Mouse (Mus musculus): ENCODE data around the gene Ahsa2. TPM values are rescaled to one million over a fixed set of nuclear protein-coding genes. Genes with fewer than 3 reads are reported as not detected.
A peak's percentile ranks its signal among the peaks of the same experiment; 100 is the strongest.
"Not testable (repeated sequence)": the region's sequence is repeated elsewhere in the genome, so short reads cannot be mapped to it uniquely, and the experiment has no call there.

The Ahsa2 gene
- polyA plus RNA-seq, 1 experiment from 2014 or later, result 178 TPM

DNA sequence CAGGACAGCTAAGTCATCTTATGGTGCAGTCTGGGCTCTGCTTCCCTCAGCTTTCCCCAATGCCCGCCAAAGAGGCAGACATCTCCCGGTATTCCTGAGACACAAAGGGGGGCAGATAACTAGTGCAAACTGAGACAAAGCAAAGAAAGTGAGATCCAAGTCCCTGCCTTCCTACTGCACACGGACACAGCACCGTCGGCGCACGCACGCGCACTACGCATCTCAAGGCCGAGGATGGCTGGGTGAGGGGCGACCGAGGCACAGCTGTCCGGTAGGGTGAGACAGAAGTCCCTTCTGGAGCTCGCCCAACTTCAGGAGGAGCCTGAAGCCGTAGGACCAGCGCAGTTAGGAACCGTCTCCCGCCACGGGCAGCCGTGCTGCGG is 504 bp downstream of the Ahsa2 start:
- WGBS, result 0% methylated on average over 22 of the region's 22 CpGs
- peak overlapping the region; percentile 79 for H3K4me2 ChIP-seq (ENCODE audit: low read depth, low read length)
- peak; percentile 79 for ATAC-seq (replicated peaks; ENCODE audit: insufficient number of reproducible peaks, low FRiP score, low TSS enrichment, low read depth)

DNA sequence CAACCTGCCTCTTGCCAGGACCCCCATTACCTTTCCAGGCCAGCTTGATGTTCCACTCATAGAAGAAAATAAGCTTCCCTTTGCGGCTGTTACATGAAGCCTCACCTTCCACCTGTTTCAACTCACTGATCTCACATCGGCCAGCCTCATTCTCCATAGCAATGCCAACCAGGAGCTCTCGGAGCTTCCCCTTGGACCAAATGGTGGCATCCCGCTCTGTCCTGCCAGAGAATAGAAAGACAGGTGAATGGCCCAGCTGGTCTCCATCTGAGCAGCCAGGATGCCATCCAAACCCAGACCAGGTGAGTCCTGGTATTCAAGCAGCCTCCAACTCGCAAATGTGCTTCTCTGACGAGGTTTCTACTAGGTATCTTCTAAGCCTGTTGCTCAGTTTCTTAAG is 1.2 kb downstream of the Ahsa2 start:
- H3K9ac ChIP-seq (replicated peaks; ENCODE audit: low read length), result peak overlapping the region; percentile 85
- no peak for DNase-seq (ENCODE audit: low spot score)

More for the DNA sequence above, 504 bp downstream of the Ahsa2 start:
- H3K27me3 ChIP-seq (ENCODE audit: control insufficient read depth, insufficient read depth, low read length), result no peaks in the 10 kb centered on the region
- H3K9ac ChIP-seq (replicated peaks; ENCODE audit: low read length), result peak overlapping the region; percentile 85
- H3K9me3 ChIP-seq (replicated peaks; ENCODE audit: control insufficient read depth, low read length), result no peaks in the 10 kb centered on the region
- peak; percentile 79 for DNase-seq (ENCODE audit: low spot score)
- H3K4me1 ChIP-seq (ENCODE audit: control insufficient read depth, insufficient read depth, low read length), result no peaks in the 10 kb centered on the region; the same call in 1 of the 2 replicates
- peaks cover 11% of the 10 kb centered on the region for H3K36me3 ChIP-seq (replicated peaks; ENCODE audit: control insufficient read depth, insufficient read depth, low read depth, low read length)
- peak overlapping the region; percentile 75 for H3K4me3 ChIP-seq (ENCODE audit: low read depth, low read length)
- H3K27ac ChIP-seq (replicated peaks; ENCODE audit: low read depth, low read length), result peak overlapping the region; percentile 92

DNA sequence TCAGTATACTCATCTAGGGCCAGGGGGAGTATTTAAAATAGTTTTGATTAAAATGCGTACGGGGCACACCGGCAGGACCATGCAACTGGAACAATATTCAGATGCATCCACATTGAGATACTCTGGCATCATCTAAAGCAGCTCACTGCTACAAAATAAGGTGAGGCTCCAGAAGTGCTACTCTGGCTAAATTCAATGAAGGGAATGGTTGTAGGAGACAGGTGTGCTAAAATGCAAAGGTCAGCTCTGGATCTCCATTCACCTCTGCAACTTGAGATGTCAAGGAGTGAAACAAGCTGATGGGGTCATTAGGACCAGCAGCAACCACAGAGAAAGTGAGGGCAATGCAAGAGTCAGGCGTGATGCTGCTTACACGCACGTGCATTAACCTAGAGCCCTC is 2.6 kb downstream of the Ahsa2 start:
- no peaks in the 10 kb centered on the region for H3K9me3 ChIP-seq (replicated peaks; ENCODE audit: control insufficient read depth, low read length)
- no peak for DNase-seq (ENCODE audit: low spot score)
- peaks cover 13% of the 10 kb centered on the region for H3K36me3 ChIP-seq (replicated peaks; ENCODE audit: control insufficient read depth, insufficient read depth, low read depth, low read length)
- no peaks in the 10 kb centered on the region; the same call in 1 of the 2 replicates for H3K4me1 ChIP-seq (ENCODE audit: control insufficient read depth, insufficient read depth, low read length)
- H3K4me3 ChIP-seq (ENCODE audit: low read depth, low read length), result no peak overlapping the region
- WGBS, result 88% methylated on average over 6 of the region's 6 CpGs
- no peaks in the 10 kb centered on the region for H3K27me3 ChIP-seq (ENCODE audit: control insufficient read depth, insufficient read depth, low read length)
- no peak overlapping the region for H3K27ac ChIP-seq (replicated peaks; ENCODE audit: low read depth, low read length)
- H3K9ac ChIP-seq (replicated peaks; ENCODE audit: low read length), result no peak overlapping the region
- no peak overlapping the region for H3K4me2 ChIP-seq (ENCODE audit: low read depth, low read length)
- no peak for ATAC-seq (replicated peaks; ENCODE audit: insufficient number of reproducible peaks, low FRiP score, low TSS enrichment, low read depth)

More for the DNA sequence above, 1.2 kb downstream of the Ahsa2 start:
- ATAC-seq (replicated peaks; ENCODE audit: insufficient number of reproducible peaks, low FRiP score, low TSS enrichment, low read depth), result no peak
- Histone ChIP-seq H3K9me3 (replicated peaks; ENCODE audit: control insufficient read depth, low read length) (no peaks in the 10 kb centered on the region), H3K4me3 (ENCODE audit: low read depth, low read length) (peak overlapping the region; percentile 75), H3K4me2 (ENCODE audit: low read depth, low read length) (peak overlapping the region; percentile 79), H3K4me1 (ENCODE audit: control insufficient read depth, insufficient read depth, low read length) (no peaks in the 10 kb centered on the region; the same call in 1 of the 2 replicates), H3K36me3 (replicated peaks; ENCODE audit: control insufficient read depth, insufficient read depth, low read depth, low read length) (peaks cover 11% of the 10 kb centered on the region), H3K27ac (replicated peaks; ENCODE audit: low read depth, low read length) (no peak overlapping the region), H3K27me3 (ENCODE audit: control insufficient read depth, insufficient read depth, low read length) (no peaks in the 10 kb centered on the region)
- 56% methylated on average over 6 of the region's 6 CpGs for WGBS

DNA sequence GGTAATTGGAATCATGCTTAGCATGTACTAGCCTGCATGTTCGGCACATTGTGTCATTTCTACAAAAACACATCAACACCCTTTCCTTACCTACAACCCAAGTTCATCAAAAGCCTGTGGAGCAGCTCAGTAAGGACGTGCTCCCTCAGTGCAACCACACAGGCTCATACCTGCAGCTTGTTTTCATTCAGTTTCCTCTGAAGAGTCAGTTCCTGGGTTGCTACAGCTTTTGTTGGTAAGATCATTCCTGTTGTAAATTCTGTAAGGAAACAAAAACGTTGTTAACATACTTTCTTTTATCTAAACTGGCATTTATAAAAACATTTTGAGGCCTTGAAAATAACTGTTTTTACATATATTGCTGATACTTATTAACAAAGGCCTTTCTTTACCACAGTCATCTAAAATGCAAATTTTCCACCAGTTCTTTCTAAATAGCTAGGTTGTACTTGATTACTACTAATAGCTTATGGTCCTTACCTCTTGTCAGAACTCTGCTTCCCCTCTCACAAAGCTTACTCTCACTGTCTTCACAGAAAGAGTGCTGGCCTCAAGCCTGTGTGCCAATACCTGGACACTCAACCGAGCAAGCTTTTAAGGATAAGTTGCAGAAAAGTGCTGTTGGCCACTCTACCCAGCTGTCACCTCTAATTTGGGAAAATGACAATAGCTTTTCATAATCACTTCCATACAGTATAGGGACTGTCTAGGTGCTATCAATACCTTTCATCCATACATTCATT is 5.6 kb downstream of the Ahsa2 start:
- Histone ChIP-seq H3K4me2 (ENCODE audit: low read depth, low read length) (no peak overlapping the region), H3K9me3 (replicated peaks; ENCODE audit: control insufficient read depth, low read length) (no peaks in the 10 kb centered on the region), H3K4me3 (ENCODE audit: low read depth, low read length) (no peak overlapping the region), H3K9ac (replicated peaks; ENCODE audit: low read length) (no peak overlapping the region), H3K27ac (replicated peaks; ENCODE audit: low read depth, low read length) (no peak overlapping the region), H3K4me1 (ENCODE audit: control insufficient read depth, insufficient read depth, low read length) (no peaks in the 10 kb centered on the region; the same call in 1 of the 2 replicates), H3K27me3 (ENCODE audit: control insufficient read depth, insufficient read depth, low read length) (no peaks in the 10 kb centered on the region), H3K36me3 (replicated peaks; ENCODE audit: control insufficient read depth, insufficient read depth, low read depth, low read length) (peaks cover 20% of the 10 kb centered on the region)
- 84% methylated on average over 4 of the region's 4 CpGs for WGBS
- ATAC-seq (replicated peaks; ENCODE audit: insufficient number of reproducible peaks, low FRiP score, low TSS enrichment, low read depth) (no peak), DNase-seq (ENCODE audit: low spot score) (no peak)

DNA sequence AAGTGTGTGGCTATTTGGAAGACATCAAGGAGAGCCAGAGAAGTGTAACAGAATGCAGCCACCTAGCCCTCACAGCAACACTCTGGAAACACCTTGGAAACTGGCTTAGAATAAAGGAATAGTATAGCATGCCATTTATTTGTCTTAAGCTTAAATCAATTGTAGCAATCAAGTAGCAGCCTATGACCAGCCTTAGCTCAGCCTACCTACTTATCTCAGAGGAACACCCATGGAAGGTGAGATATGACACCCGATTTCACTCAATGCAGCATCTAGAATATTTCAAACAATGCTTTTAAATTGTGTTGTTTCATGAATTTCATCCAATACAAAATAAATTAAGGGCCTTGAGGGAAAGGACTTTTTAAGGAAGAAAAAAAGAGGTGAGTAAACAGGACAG is 7.9 kb downstream of the Ahsa2 start:
- Histone ChIP-seq H3K4me1 (ENCODE audit: control insufficient read depth, insufficient read depth, low read length) (no peaks in the 10 kb centered on the region), H3K9me3 (replicated peaks; ENCODE audit: control insufficient read depth, low read length) (no peaks in the 10 kb centered on the region), H3K4me2 (ENCODE audit: low read depth, low read length) (no peak overlapping the region), H3K27ac (replicated peaks; ENCODE audit: low read depth, low read length) (no peak overlapping the region), H3K27me3 (ENCODE audit: control insufficient read depth, insufficient read depth, low read length) (no peaks in the 10 kb centered on the region), H3K9ac (replicated peaks; ENCODE audit: low read length) (no peak overlapping the region), H3K4me3 (ENCODE audit: low read depth, low read length) (no peak overlapping the region), H3K36me3 (replicated peaks; ENCODE audit: control insufficient read depth, insufficient read depth, low read depth, low read length) (peaks cover 23% of the 10 kb centered on the region)
- 89% methylated on average over 1 of the region's 1 CpGs for WGBS
- ATAC-seq (replicated peaks; ENCODE audit: insufficient number of reproducible peaks, low FRiP score, low TSS enrichment, low read depth) (no peak), DNase-seq (ENCODE audit: low spot score) (no peak)

DNA sequence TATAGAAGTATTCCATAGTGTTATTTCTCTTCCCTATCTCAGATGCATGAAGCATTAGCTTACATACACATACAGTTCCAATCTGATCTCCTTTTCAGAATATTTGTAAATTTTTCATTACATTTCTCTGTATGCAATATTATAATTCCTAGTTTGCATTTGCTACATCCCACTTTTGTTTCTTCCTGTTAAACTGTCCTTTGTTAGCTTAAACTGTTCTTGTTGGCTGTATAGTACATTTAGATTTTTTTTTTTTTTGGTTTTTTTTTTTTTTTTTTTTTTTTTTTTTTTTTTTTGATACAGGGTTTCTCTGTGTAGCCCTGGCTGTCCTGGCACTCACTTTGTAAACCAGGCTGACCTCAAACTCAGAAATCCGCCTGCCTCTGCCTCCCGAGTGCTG is 32.0 kb downstream of the Ahsa2 start:
- H3K36me3 ChIP-seq (replicated peaks; ENCODE audit: control insufficient read depth, insufficient read depth, low read depth, low read length); H3K4me3 ChIP-seq (ENCODE audit: low read depth, low read length); H3K4me1 ChIP-seq (ENCODE audit: control insufficient read depth, insufficient read depth, low read length); H3K27me3 ChIP-seq (ENCODE audit: control insufficient read depth, insufficient read depth, low read length); H3K9ac ChIP-seq (replicated peaks; ENCODE audit: low read length); H3K4me2 ChIP-seq (ENCODE audit: low read depth, low read length); DNase-seq (ENCODE audit: low spot score); H3K27ac ChIP-seq (replicated peaks; ENCODE audit: low read depth, low read length); ATAC-seq (replicated peaks; ENCODE audit: insufficient number of reproducible peaks, low FRiP score, low TSS enrichment, low read depth); H3K9me3 ChIP-seq (replicated peaks; ENCODE audit: control insufficient read depth, low read length): not testable (repeated sequence)
- 93% methylated on average over 2 of the region's 2 CpGs for WGBS

Small RNAs within 50 kb of the gene (microRNA-seq; reads per million reads assigned to microRNA genes)
- not detected for gene Gm47279 (ENCODE audit: borderline number of aligned reads)

Other genes starting within 250 kb of the Ahsa2 start
- 181 and 214 TPM in 2 replicates for gene Xpo1, start 242.0 kb downstream of the Ahsa2 start, polyA plus RNA-seq (2014; fragmentation: Nextera tagmentation; extraction: Ambion mirVana)
- gene Usp34, start 191.1 kb downstream of the Ahsa2 start, polyA plus RNA-seq (2014; fragmentation: Nextera tagmentation; extraction: Ambion mirVana), result 37.7 and 40.4 TPM in 2 replicates
- not detected in 2 replicates for gene 1700093K21Rik, start 23.1 kb upstream of the Ahsa2 start, polyA plus RNA-seq (2014; fragmentation: Nextera tagmentation; extraction: Ambion mirVana)
- gene 0610010F05Rik, start 135.6 kb upstream of the Ahsa2 start, polyA plus RNA-seq (2014; fragmentation: Nextera tagmentation; extraction: Ambion mirVana), result 36.8 and 42.1 TPM in 2 replicates
- gene Pus10, start 167.6 kb upstream of the Ahsa2 start, polyA plus RNA-seq (2014; fragmentation: Nextera tagmentation; extraction: Ambion mirVana), result 32.0 and 41.0 TPM in 2 replicates
- 48.0 and 48.6 TPM in 2 replicates for gene Pex13, start 167.9 kb upstream of the Ahsa2 start, polyA plus RNA-seq (2014; fragmentation: Nextera tagmentation; extraction: Ambion mirVana)

Measured in embryonic facial prominence, embryonic 11.5 days (tissue).